Mouse (Mus musculus) CH12.LX (cell line): ENCODE results near the gene Zc3h7b. TPM values are rescaled to one million over a fixed set of nuclear protein-coding genes. Genes with fewer than 3 reads are reported as not detected.

Experiments used
- DNase-seq: peaks from one replicate; pipeline ENCODE4 v3.0.0-alpha.2; 2013; ENCODE audit errors: extremely low read depth
- H3K27ac ChIP-seq: 2 replicates; pipeline ENCODE4 v1.5.1; 2012; ENCODE audit warnings: low read depth, mild to moderate bottlenecking, control low read depth, moderate library complexity; ENCODE audit not compliant: insufficient read depth
- H3K27me3 ChIP-seq: replicated peaks from 2 replicates; pipeline ENCODE3; 2012; ENCODE audit warnings: inconsistent platforms
- H3K36me3 ChIP-seq, 2 experiments: replicated peaks in 1 of 2; 2 replicates each; pipeline versions ENCODE3 to v1.6.1; 2012; ENCODE audit warnings: inconsistent platforms in 1 of 2, low read length in 1 of 2, mild to moderate bottlenecking in 1 of 2, mixed read lengths in 1 of 2, moderate library complexity in 1 of 2; ENCODE audit not compliant: control insufficient read depth in 1 of 2, insufficient read depth in 1 of 2
- H3K4me1 ChIP-seq, 2 experiments: 2 replicates each; pipeline ENCODE4 v1.6.1; 2012; ENCODE audit warnings: inconsistent platforms in 1 of 2, moderate library complexity in 1 of 2; ENCODE audit not compliant: insufficient read depth in 2 of 2, control insufficient read depth in 1 of 2
- H3K4me2 ChIP-seq: 2 replicates; pipeline ENCODE4 v1.6.1; 2012; ENCODE audit warnings: low read depth, mild to moderate bottlenecking, control low read depth; ENCODE audit not compliant: poor library complexity, insufficient read depth, severe bottlenecking
- H3K4me3 ChIP-seq, 3 experiments: fragments of 150-350 bp in 1 of 3; sonication (generic) in 1 of 3; replicated peaks in 1 of 3; 2 replicates each; pipeline versions ENCODE3 to v1.5.1; 2011 to 2012; ENCODE audit warnings: low read depth in 2 of 3, low read length in 2 of 3, mild to moderate bottlenecking in 2 of 3, moderate library complexity in 2 of 3, control low read depth in 1 of 3, improper control_type of control experiment in 1 of 3, inconsistent platforms in 1 of 3, mixed read lengths in 1 of 3; ENCODE audit not compliant: poor library complexity in 1 of 3
- H3K79me2 ChIP-seq: replicated peaks from 2 replicates; pipeline ENCODE4 v1.6.1; 2012; ENCODE audit warnings: mild to moderate bottlenecking, moderate library complexity; ENCODE audit not compliant: control insufficient read depth, poor library complexity, insufficient read depth, severe bottlenecking; ENCODE audit errors: extremely low read depth
- H3K9ac ChIP-seq: 2 replicates; pipeline ENCODE4 v1.6.1; 2012; ENCODE audit warnings: low read depth, mild to moderate bottlenecking, control low read depth, moderate library complexity; ENCODE audit not compliant: insufficient read depth
- H3K9me3 ChIP-seq: replicated peaks from 2 replicates; pipeline ENCODE3; 2012; ENCODE audit warnings: low read length, inconsistent platforms, mixed read lengths
- CHD2 ChIP-seq: IDR thresholded peaks from 2 replicates; pipeline ENCODE4 v1.6.1; 2011; ENCODE audit warnings: low read length, improper control_type of control experiment
- E2F4 ChIP-seq: IDR thresholded peaks from 2 replicates; pipeline ENCODE4 v1.6.1; 2011; ENCODE audit warnings: low read depth, low read length, improper control_type of control experiment; ENCODE audit not compliant: insufficient replicate concordance
- EP300 ChIP-seq: IDR thresholded peaks from 2 replicates; pipeline ENCODE4 v1.6.1; 2011; ENCODE audit warnings: low read length, improper control_type of control experiment
- HCFC1 ChIP-seq: IDR thresholded peaks from 2 replicates; pipeline ENCODE4 v1.6.1; 2012; ENCODE audit warnings: low read depth, mild to moderate bottlenecking, inconsistent platforms, low read length, improper control_type of control experiment
- IRF4 ChIP-seq: IDR thresholded peaks from 2 replicates; pipeline ENCODE4 v1.6.1; 2014; ENCODE audit warnings: low read depth, mild to moderate bottlenecking, inconsistent platforms, low read length, improper control_type of control experiment
- MAFK ChIP-seq: IDR thresholded peaks from 2 replicates; pipeline ENCODE4 v1.6.1; 2011; ENCODE audit warnings: low read length, improper control_type of control experiment; ENCODE audit not compliant: insufficient replicate concordance
- MEF2A ChIP-seq: IDR thresholded peaks from 2 replicates; pipeline ENCODE4 v1.6.1; 2014; ENCODE audit warnings: low read depth, mild to moderate bottlenecking, inconsistent platforms, low read length, improper control_type of control experiment, borderline replicate concordance
- MYC ChIP-seq: IDR thresholded peaks from 2 replicates; pipeline ENCODE4 v1.6.1; 2011; ENCODE audit warnings: low read depth, mild to moderate bottlenecking, improper control_type of control experiment, low read length
- NELFE ChIP-seq: IDR thresholded peaks from 2 replicates; pipeline ENCODE4 v1.6.1; 2011; ENCODE audit warnings: low read depth, low read length, improper control_type of control experiment
- NRF1 ChIP-seq: IDR thresholded peaks from 2 replicates; pipeline ENCODE4 v1.6.1; 2014; ENCODE audit warnings: low read depth, mild to moderate bottlenecking, inconsistent platforms, low read length, improper control_type of control experiment, moderate library complexity
- USF2 ChIP-seq: conservative IDR thresholded peaks from 2 replicates; pipeline ENCODE4 v1.6.1; 2011; ENCODE audit warnings: low read depth, low read length, improper control_type of control experiment
- ZMIZ1 ChIP-seq: IDR thresholded peaks from 2 replicates; pipeline ENCODE4 v1.6.1; 2012; ENCODE audit warnings: low read depth, mild to moderate bottlenecking, inconsistent platforms, low read length, improper control_type of control experiment
- dilution Hi-C: fragments of 300-500 bp; cut with MboI; formaldehyde crosslinking; loops from 2 replicates; pipeline ENCODE4 v1.14.3; 2020; ENCODE audit warnings: low sequenced_read_pairs; ENCODE audit not compliant: extremely low pct_unique_long_range_greater_than_20kb, extremely low pct_ligation_motif_present
- in situ Hi-C: fragments of 300-500 bp; cut with MboI; formaldehyde crosslinking; loops from 3 replicates; pipeline ENCODE4 v1.14.3; 2019; ENCODE audit warnings: low sequenced_read_pairs, low pct_ligation_motif_present, low pct_unique_long_range_greater_than_20kb, mixed read lengths
- polyA plus RNA-seq: library from polyadenylated mRNA; unstranded; fragments of >175 nt; gene quantifications from 2 replicates; pipeline ENCODE4 v1.2.1, GENCODE M21; 2012; ENCODE audit warnings: low read depth; ENCODE audit not compliant: insufficient read length
- total RNA-seq, 2 experiments: library from RNA; depleted of rRNA; stranded (reverse); fragments of 300-350 nt in 1 of 2; fragments of >200 nt in 1 of 2; gene quantifications; 2 replicates each; pipeline ENCODE4 v1.2.3; 2012 to 2014

The Zc3h7b gene
- total and polyA plus RNA-seq, 3 experiments = 8.4 to 43.1 (median 19.7) TPM

GRCm38 (mm10) chr15:81774505-81775171, 29.8 kb downstream of the Zc3h7b start:
- TF ChIP-seq EP300 = no peak
- no peak for TF ChIP-seq USF2
- TF ChIP-seq IRF4 = no peak
- no peak for TF ChIP-seq HCFC1
- no peak for TF ChIP-seq MYC
- no peak for TF ChIP-seq NELFE
- TF ChIP-seq CHD2 = no peak
- TF ChIP-seq E2F4 = no peak
- TF ChIP-seq ZMIZ1 = no peak
- Histone ChIP-seq H3K79me2 (no peaks in the 10 kb centered on the region), H3K27ac (no peak overlapping the region), H3K4me1 (peaks cover 0 to 4% of the 10 kb centered on the region in 2 experiments; a peak in 2 of 4 replicates), H3K4me3 (no peak overlapping the region), H3K4me2 (no peak overlapping the region), H3K9ac (no peak overlapping the region), H3K27me3 (no peaks in the 10 kb centered on the region), H3K9me3 (peaks cover 4% of the 10 kb centered on the region), H3K36me3 (peaks cover 79 to 92% of the 10 kb centered on the region in 2 experiments)
- dilution Hi-C loops = no loop called here
- DNase-seq = no peak
- in situ Hi-C loops = no loop called here

DNA sequence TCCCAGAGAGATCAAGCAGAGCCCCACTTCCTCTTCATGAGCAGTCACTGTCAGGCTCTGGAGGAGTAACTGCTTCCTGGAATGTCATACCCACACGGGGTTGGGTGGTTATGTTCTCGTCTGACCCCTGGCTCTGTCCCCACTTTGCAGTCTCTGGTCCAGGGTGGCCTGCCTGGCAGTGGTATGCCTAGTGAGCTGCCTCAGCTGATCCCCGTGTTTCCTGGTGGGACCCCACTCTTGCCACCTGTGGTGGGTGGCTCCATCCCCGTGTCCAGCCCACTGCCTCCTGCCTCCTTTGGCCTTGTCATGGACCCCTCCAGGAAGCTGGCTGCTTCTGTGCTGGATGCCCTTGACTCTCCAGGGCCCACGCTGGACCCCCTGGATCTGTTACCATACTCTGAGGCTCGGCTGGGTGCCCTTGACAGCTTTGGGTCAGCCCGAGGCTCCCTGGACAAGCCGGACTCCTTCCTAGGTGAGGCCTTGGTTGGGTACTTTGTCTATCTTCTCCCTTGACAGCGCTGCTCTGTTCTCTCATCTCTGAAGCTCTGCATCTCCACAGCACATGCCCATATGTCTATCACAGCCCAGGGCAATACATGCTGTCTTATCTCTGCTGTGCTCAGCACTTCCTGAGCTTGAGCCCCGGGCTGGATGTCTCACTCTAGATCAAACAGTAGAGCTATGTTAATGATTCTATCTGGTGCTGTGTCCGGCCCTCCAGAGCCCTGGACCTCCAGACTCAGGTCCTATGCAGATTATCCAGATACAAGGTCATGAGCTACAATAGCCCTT, 32.0 kb downstream of the Zc3h7b start:
- DNase-seq = no peak
- in situ Hi-C loops = no loop called here
- Histone ChIP-seq H3K79me2 (no peaks in the 10 kb centered on the region), H3K9me3 (no peaks in the 10 kb centered on the region), H3K4me1 (peaks cover 0 to 12% of the 10 kb centered on the region in 2 experiments; a peak in 2 of 4 replicates)
- dilution Hi-C loops = no loop called here
- TF ChIP-seq MEF2A = no peak
- TF ChIP-seq, all 38 proteins: peak for 0
- H3K27me3 ChIP-seq = no peaks in the 10 kb centered on the region
- no peak overlapping the region for H3K4me2 ChIP-seq
- H3K4me3 ChIP-seq = no peak overlapping the region
- H3K9ac ChIP-seq = no peak overlapping the region
- H3K36me3 ChIP-seq = peaks cover 85 to 100% of the 10 kb centered on the region in 2 experiments
- no peak overlapping the region for H3K27ac ChIP-seq

DNA sequence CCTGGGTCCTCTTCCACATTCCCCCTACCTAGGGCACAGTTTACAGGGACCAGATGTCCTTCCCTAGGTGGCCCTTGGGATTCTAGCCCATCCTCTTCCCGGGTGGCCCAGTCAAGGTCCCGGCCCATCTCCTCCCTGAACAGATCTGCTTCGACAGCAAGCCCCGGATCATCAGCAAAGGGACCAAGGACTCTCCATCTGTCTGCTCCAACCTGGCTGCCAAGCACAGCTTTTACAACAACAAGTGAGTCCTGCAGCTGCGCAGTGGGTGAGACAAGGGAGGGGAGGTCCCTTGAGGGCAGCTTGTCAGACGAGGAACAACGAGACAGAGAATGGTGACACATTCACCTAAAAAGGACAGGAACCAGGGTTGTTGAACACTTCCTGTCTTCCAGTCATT, 37.0 kb downstream of the Zc3h7b start:
- no peak for TF ChIP-seq MAFK
- TF ChIP-seq NRF1 = peak; percentile 76
- dilution Hi-C loops (no loop called here), in situ Hi-C loops (no loop called here)
- no peaks in the 10 kb centered on the region for H3K27me3 ChIP-seq
- no peak overlapping the region for H3K4me3 ChIP-seq
- H3K9ac ChIP-seq = no peak overlapping the region
- DNase-seq = peak; percentile 67
- peaks cover 81 to 95% of the 10 kb centered on the region in 2 experiments for H3K36me3 ChIP-seq
- peaks cover 2% of the 10 kb centered on the region for H3K9me3 ChIP-seq
- H3K79me2 ChIP-seq = no peaks in the 10 kb centered on the region
- H3K27ac ChIP-seq = no peak overlapping the region
- peaks cover 0 to 21% of the 10 kb centered on the region in 2 experiments; a peak in 2 of 4 replicates for H3K4me1 ChIP-seq
- H3K4me2 ChIP-seq = no peak overlapping the region
